Mouse (Mus musculus) myocyte (in vitro differentiated cells): ENCODE measurements around the gene Olfr1431.
"Not testable (repeated sequence)": the region's sequence is repeated elsewhere in the genome, so short reads cannot be mapped to it uniquely, and the experiment has no call there.

Source experiments
- MAX ChIP-seq: IDR thresholded peaks from one replicate; pipeline ENCODE4 v1.6.1; 2011; ENCODE audit warnings: low read depth, mild to moderate bottlenecking, control low read depth
- POLR2A ChIP-seq: IDR thresholded peaks from one replicate; pipeline ENCODE4 v1.6.1; 2011; ENCODE audit warnings: low read depth, mild to moderate bottlenecking, control low read depth, moderate library complexity; ENCODE audit not compliant: insufficient read length
- REST ChIP-seq: IDR thresholded peaks from one replicate; pipeline ENCODE4 v1.6.1; 2011; ENCODE audit warnings: mild to moderate bottlenecking, control low read depth, moderate library complexity; ENCODE audit not compliant: insufficient read depth, insufficient read length
- USF1 ChIP-seq: IDR thresholded peaks from one replicate; pipeline ENCODE4 v1.6.1; 2011; ENCODE audit warnings: low read depth, mild to moderate bottlenecking, control low read depth, moderate library complexity

DNA sequence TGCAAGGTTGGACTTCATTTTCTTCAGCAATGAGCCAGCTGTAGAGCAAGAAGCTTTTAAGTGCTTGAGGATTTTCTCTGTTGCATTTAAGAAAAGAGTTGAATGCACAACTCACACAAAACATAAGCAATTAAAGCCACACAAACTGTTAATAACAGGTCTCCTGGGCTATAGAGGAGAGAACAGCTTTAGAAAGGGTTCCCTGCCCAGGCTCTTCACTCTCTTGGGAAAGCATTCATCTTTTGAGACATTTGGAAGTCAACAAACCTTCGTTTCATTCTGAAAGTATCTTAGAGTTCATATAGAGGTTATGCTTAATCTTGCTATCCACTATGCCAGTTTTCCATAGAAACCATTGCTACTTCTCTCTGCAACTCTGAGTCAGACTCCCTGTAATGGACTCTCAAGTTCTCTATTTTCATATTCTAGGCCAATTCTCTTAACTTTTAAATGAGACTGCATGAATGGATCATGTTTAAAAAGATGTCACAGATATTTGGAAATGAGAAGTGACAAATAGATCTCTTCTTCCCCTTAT lies 30.3 kb upstream of the Olfr1431 start, which contains the start of gene Olfr1555-ps1:
- TF ChIP-seq MAX, USF1, REST, POLR2A: not testable (repeated sequence)
